9 mouse cellular contexts compared by ENCODE assay signal in the genomic region with DNA sequence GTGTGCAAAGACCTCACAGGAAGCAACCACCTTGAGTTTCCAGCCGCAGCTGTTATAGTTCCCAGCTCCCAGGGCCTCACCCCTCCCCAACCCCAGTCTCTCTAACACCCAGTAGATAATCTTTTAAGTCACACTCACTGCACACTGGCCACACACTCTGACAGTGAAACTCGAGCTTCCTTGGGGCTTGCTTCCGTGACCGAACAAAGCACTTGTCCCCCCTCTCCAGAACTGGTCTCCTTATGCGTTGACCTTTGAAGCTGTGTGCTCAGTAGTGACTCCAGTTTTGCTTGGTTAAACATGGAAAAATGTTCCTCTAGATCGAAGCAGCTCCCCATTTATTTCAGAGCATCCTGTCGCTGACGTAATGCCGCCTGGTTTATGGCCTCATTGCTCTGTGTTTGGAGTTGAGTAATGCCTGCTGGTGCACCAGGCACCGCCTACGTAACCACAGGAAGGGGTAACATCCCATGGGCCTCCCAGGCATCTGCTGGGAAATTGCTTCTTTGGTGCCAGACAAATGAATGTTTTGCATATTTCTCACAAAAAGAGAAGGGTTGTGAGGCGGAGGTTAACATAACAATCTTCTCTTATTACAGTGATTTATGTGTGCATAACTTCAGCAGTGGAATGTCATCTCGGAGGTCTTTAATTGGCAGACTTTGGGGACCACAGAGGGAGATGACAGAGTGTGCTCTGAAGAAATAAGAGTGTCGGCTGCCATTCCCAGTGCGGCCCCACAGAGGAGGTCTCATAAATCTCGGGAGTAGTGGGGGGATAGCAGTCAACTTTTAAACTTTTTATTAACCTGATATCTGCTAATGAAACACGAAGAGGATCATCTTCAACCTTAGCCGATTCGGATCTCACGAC.
DNase-seq lines count a peak whose midpoint lies in the region; ATAC-seq and TF ChIP-seq lines count a peak whose summit lies in the region.
"Had no signal": no experiment of that assay in that cellular context is flagged by ENCODE, and none has a peak within 500 bp of the region (broad histone marks: within the 10 kb centered on the region; RNA-seq: fewer than 3 reads in every experiment).

No protein-coding gene starts in this region.

- in situ Hi-C loops in Patski (cut with MboI; ENCODE audit: low pct_unique_long_range_greater_than_20kb): loop anchor here (25.0 kb wide), 2 partner anchors 592 to 1267 kb away; a partner anchor contains a TSS

- CTCF ChIA-PET in Patski (lab: Charles Lee): no interaction called here

- 0 out of 2 replicates have a peak overlapping the region, but pooled peaks have one; percentile 8 for H3K27ac ChIP-seq in gastrocnemius, adult 2 months
- peak overlapping the region; percentile 38; the same call in 1 of the 2 replicates for H3K27ac ChIP-seq in limb, embryonic 15.5 days
- no peak overlapping the region for H3K27ac ChIP-seq in left cerebral cortex, adult 2 months
- H3K27ac ChIP-seq in midbrain, embryonic 13.5 days: no peak overlapping the region

- intact Hi-C loops in gastrocnemius, adult 2 months (cut with DNase I): no loop called here
- intact Hi-C loops in gastrocnemius, postnatal 36 days (cut with DNase I): no loop called here
- intact Hi-C loops in left cerebral cortex, adult 2 months (cut with DNase I): no loop called here

- no peaks in the 10 kb centered on the region for H3K9me3 ChIP-seq in limb, embryonic 15.5 days
- no peaks in the 10 kb centered on the region for H3K9me3 ChIP-seq in midbrain, embryonic 13.5 days

- H3K4me2 ChIP-seq in limb, embryonic 15.5 days: no peak overlapping the region
- H3K4me2 ChIP-seq in midbrain, embryonic 13.5 days (replicated peaks): no peak overlapping the region

- WGBS in limb, embryonic 15.5 days: 30% methylated on average over 20 of the region's 20 CpGs
- WGBS in midbrain, embryonic 13.5 days: 78% methylated on average over 20 of the region's 20 CpGs

- peak; percentile 25 for DNase-seq in gastrocnemius, adult 2 months
- no peak for DNase-seq in gastrocnemius, postnatal 36 days
- DNase-seq in Patski (ENCODE audit: low read depth, low spot score): peak; percentile 98
- peak; percentile 22 for DNase-seq in kidney, adult 18-20 months
- no peak for DNase-seq in left cerebral cortex, adult 2 months (ENCODE audit: extremely low spot score in 1 of 2, low spot score in 2 of 2)
- DNase-seq in thymus, adult 18-20 months: no peak

- no peaks in the 10 kb centered on the region for H3K36me3 ChIP-seq in limb, embryonic 15.5 days
- no peaks in the 10 kb centered on the region for H3K36me3 ChIP-seq in midbrain, embryonic 13.5 days

- no peak overlapping the region for H3K9ac ChIP-seq in limb, embryonic 15.5 days
- H3K9ac ChIP-seq in midbrain, embryonic 13.5 days (replicated peaks): no peak overlapping the region

- peak; percentile 97 for ATAC-seq in Patski
- ATAC-seq in limb, embryonic 15.5 days (ENCODE audit: insufficient number of reproducible peaks, low FRiP score, low TSS enrichment, low read depth): peak; percentile 76; the same call in 1 of the 2 replicates
- no peak for ATAC-seq in midbrain, embryonic 13.5 days
- ATAC-seq: CD4-positive, CD25-positive, alpha-beta regulatory T cell, adult 4 months had no signal

- peaks cover 9% of the 10 kb centered on the region for H3K4me1 ChIP-seq in limb, embryonic 15.5 days
- no peaks in the 10 kb centered on the region; the same call in 1 of the 2 replicates for H3K4me1 ChIP-seq in midbrain, embryonic 13.5 days (replicated peaks)

- H3K4me3 ChIP-seq in gastrocnemius, adult 2 months: no peak overlapping the region
- H3K4me3 ChIP-seq in limb, embryonic 15.5 days: no peak overlapping the region
- H3K4me3 ChIP-seq in left cerebral cortex, adult 2 months: no peak overlapping the region
- H3K4me3 ChIP-seq in midbrain, embryonic 13.5 days (replicated peaks): no peak overlapping the region

- H3K27me3 ChIP-seq in Patski: no peaks in the 10 kb centered on the region
- H3K27me3 ChIP-seq in limb, embryonic 15.5 days: no peaks in the 10 kb centered on the region
- no peaks in the 10 kb centered on the region for H3K27me3 ChIP-seq in midbrain, embryonic 13.5 days

- POLR2A ChIA-PET in Patski (lab: Charles Lee): no interaction called here

- TF ChIP-seq CTCF in gastrocnemius, adult 2 months (IDR thresholded peaks at IDR 0.05): no peak
- TF ChIP-seq CTCF in Patski (IDR thresholded peaks at IDR 0.05): no peak
- no peak for TF ChIP-seq CTCF in left cerebral cortex, adult 2 months (IDR thresholded peaks at IDR 0.05)

Comparison
In these comparisons a context has a peak if more than half of its experiments do, and no peak if none do; other contexts are left out.
1. DNase-seq: peak in gastrocnemius, adult 2 months (single experiment), Patski (single experiment) and kidney, adult 18-20 months (single experiment); none in gastrocnemius, postnatal 36 days (0 of 2), left cerebral cortex, adult 2 months (0 of 2) and thymus, adult 18-20 months (0 of 2).
2. H3K27ac ChIP-seq: peak in gastrocnemius, adult 2 months (single experiment) and limb, embryonic 15.5 days (single experiment); none in left cerebral cortex, adult 2 months (single experiment) and midbrain, embryonic 13.5 days (single experiment).